Mouse (Mus musculus) forebrain, embryonic 16.5 days (tissue): Measurements from ENCODE around the gene Btbd2. TPM values are rescaled to one million over a fixed set of nuclear protein-coding genes. Genes with fewer than 3 reads are reported as not detected.

Experiments
- ATAC-seq: fragments of 200-750 bp; cut with Nextera tagmentation; 2 replicates; pipeline ENCODE4 v1.8.0; 2017; ENCODE audit warnings: mild to moderate bottlenecking, moderate library complexity
- H3K27ac ChIP-seq: fragments of 300-500 bp; sonication (generic); 2 replicates; pipeline ENCODE4 v1.5.1; 2014; ENCODE audit warnings: low read length, control low read depth
- H3K27me3 ChIP-seq: fragments of 300-500 bp; sonication (generic); replicated peaks from 2 replicates; pipeline ENCODE4 v1.6.1; 2014; ENCODE audit warnings: low read length; ENCODE audit not compliant: control insufficient read depth, insufficient read depth
- H3K36me3 ChIP-seq: fragments of 300-500 bp; sonication (generic); 2 replicates; pipeline ENCODE4 v1.6.1; 2014; ENCODE audit not compliant: control insufficient read depth, insufficient read depth
- H3K4me1 ChIP-seq: fragments of 300-500 bp; sonication (generic); replicated peaks from 2 replicates; pipeline ENCODE4 v1.6.1; 2014; ENCODE audit warnings: low read length; ENCODE audit not compliant: control insufficient read depth, insufficient read depth
- H3K4me2 ChIP-seq: fragments of 300-500 bp; sonication (generic); 2 replicates; pipeline ENCODE4 v1.6.1; 2014; ENCODE audit warnings: mild to moderate bottlenecking, low read length, control low read depth
- H3K4me3 ChIP-seq: fragments of 300-500 bp; sonication (generic); replicated peaks from 2 replicates; pipeline ENCODE4 v1.5.1; 2014; ENCODE audit warnings: mild to moderate bottlenecking, low read length, control low read depth
- H3K9ac ChIP-seq: fragments of 300-500 bp; sonication (generic); replicated peaks from 2 replicates; pipeline ENCODE4 v1.6.1; 2014; ENCODE audit warnings: low read depth, low read length, control low read depth
- H3K9me3 ChIP-seq: fragments of 300-500 bp; sonication (generic); 2 replicates; pipeline ENCODE4 v1.6.1; 2016; ENCODE audit warnings: low read length; ENCODE audit not compliant: control insufficient read depth
- WGBS: fragments of 180-500 bp; shearing (Covaris S2); extraction: QIAGEN DNeasy Blood & Tissue Kit; methylation state at CpG from one replicate; pipeline ENCODE4 v1.1.7; 2014; 5-methylcytosine and 5-hydroxymethylcytosine counted together
- polyA plus RNA-seq: library from polyadenylated mRNA; unstranded; fragments of >200 nt; fragmentation: Nextera tagmentation; extraction: Ambion mirVana; gene quantifications from 2 replicates; pipeline ENCODE4 v1.2.1, GENCODE M21; 2015

The Btbd2 gene
- polyA plus RNA-seq, 1 experiment from 2014 or later: 75.2 TPM

- Histone ChIP-seq H3K4me3 (no peak overlapping the region), H3K4me2 (no peak overlapping the region), H3K27ac (no peak overlapping the region), H3K27me3 (no peaks in the 10 kb centered on the region), H3K9ac (no peak overlapping the region), H3K36me3 (no peaks in the 10 kb centered on the region), H3K4me1 (peaks cover 41% of the 10 kb centered on the region), H3K9me3 (no peaks in the 10 kb centered on the region)
- 87% methylated on average over 7 of the region's 7 CpGs for WGBS
- no peak for ATAC-seq
Observed at GRCm38 (mm10) chr10:80700038-80700504, 43.2 kb upstream of the Btbd2 start.

GRCm38 (mm10) chr10:80698605-80699004, 41.7 kb upstream of the Btbd2 start:
- Histone ChIP-seq H3K36me3 (no peaks in the 10 kb centered on the region), H3K4me2 (no peak overlapping the region), H3K4me1 (peaks cover 38% of the 10 kb centered on the region), H3K4me3 (no peak overlapping the region), H3K27me3 (no peaks in the 10 kb centered on the region), H3K9me3 (no peaks in the 10 kb centered on the region), H3K9ac (no peak overlapping the region), H3K27ac (no peak overlapping the region)
- no peak for ATAC-seq
- 94% methylated on average over 9 of the region's 9 CpGs for WGBS

GRCm38 (mm10) chr10:80697812-80698211, 40.9 kb upstream of the Btbd2 start:
- Histone ChIP-seq H3K9me3 (no peaks in the 10 kb centered on the region), H3K4me1 (peaks cover 31% of the 10 kb centered on the region), H3K4me2 (no peak overlapping the region), H3K27ac (no peak overlapping the region), H3K36me3 (no peaks in the 10 kb centered on the region), H3K27me3 (no peaks in the 10 kb centered on the region), H3K9ac (no peak overlapping the region), H3K4me3 (no peak overlapping the region)
- ATAC-seq: no peak
- 81% methylated on average over 9 of the region's 9 CpGs for WGBS

GRCm38 (mm10) chr10:80697393-80697787, 40.5 kb upstream of the Btbd2 start:
- Histone ChIP-seq H3K36me3 (no peaks in the 10 kb centered on the region), H3K4me3 (no peak overlapping the region), H3K4me2 (no peak overlapping the region), H3K27ac (no peak overlapping the region), H3K4me1 (peaks cover 29% of the 10 kb centered on the region), H3K9me3 (no peaks in the 10 kb centered on the region), H3K9ac (no peak overlapping the region), H3K27me3 (no peaks in the 10 kb centered on the region)
- ATAC-seq: no peak
- WGBS: 93% methylated on average over 8 of the region's 8 CpGs

- ATAC-seq: no peak
- Histone ChIP-seq H3K4me3 (no peak overlapping the region), H3K9ac (no peak overlapping the region)
Observed at GRCm38 (mm10) chr10:80696502-80697392, 39.9 kb upstream of the Btbd2 start.

GRCm38 (mm10) chr10:80695801-80696501, 39.1 kb upstream of the Btbd2 start:
- WGBS: 76% methylated on average over 10 of the region's 10 CpGs
- Histone ChIP-seq H3K9me3 (no peaks in the 10 kb centered on the region), H3K4me3 (no peak overlapping the region), H3K36me3 (0 out of 2 replicates have a peak, but pooled peaks cover 3% of the 10 kb centered on the region), H3K4me1 (peaks cover 26% of the 10 kb centered on the region), H3K9ac (no peak overlapping the region), H3K27ac (no peak overlapping the region), H3K4me2 (no peak overlapping the region), H3K27me3 (no peaks in the 10 kb centered on the region)
- ATAC-seq: no peak

More at GRCm38 (mm10) chr10:80696502-80697392, 39.9 kb upstream of the Btbd2 start:
- Histone ChIP-seq H3K27ac (no peak overlapping the region), H3K27me3 (no peaks in the 10 kb centered on the region), H3K36me3 (no peaks in the 10 kb centered on the region), H3K4me2 (no peak overlapping the region), H3K4me1 (peaks cover 29% of the 10 kb centered on the region), H3K9me3 (no peaks in the 10 kb centered on the region)
- WGBS: 73% methylated on average over 11 of the region's 12 CpGs

GRCm38 (mm10) chr10:80695186-80695585, 38.3 kb upstream of the Btbd2 start:
- 90% methylated on average over 2 of the region's 2 CpGs for WGBS
- no peak overlapping the region for H3K27ac ChIP-seq
- H3K27me3 ChIP-seq: no peaks in the 10 kb centered on the region
- H3K9ac ChIP-seq: no peak overlapping the region
- no peak overlapping the region for H3K4me2 ChIP-seq
- ATAC-seq: no peak
- no peak overlapping the region for H3K4me3 ChIP-seq
- peaks cover 19% of the 10 kb centered on the region for H3K4me1 ChIP-seq
- peaks cover 9% of the 10 kb centered on the region for H3K36me3 ChIP-seq
- H3K9me3 ChIP-seq: no peaks in the 10 kb centered on the region

GRCm38 (mm10) chr10:80694159-80694938, 37.5 kb upstream of the Btbd2 start:
- Histone ChIP-seq H3K27me3 (no peaks in the 10 kb centered on the region), H3K4me3 (no peak overlapping the region), H3K9me3 (no peaks in the 10 kb centered on the region), H3K4me2 (no peak overlapping the region), H3K9ac (no peak overlapping the region), H3K36me3 (peaks cover 17% of the 10 kb centered on the region), H3K27ac (no peak overlapping the region), H3K4me1 (peaks cover 11% of the 10 kb centered on the region)
- WGBS: 91% methylated on average over 13 of the region's 13 CpGs
- no peak for ATAC-seq
